Comparison of ENCODE assay signal across 18 mouse cellular contexts in genomic region chr19:34270824-34271464, GRCm38 (mm10). TPM values are rescaled to one million over a fixed set of nuclear protein-coding genes. Genes with fewer than 3 reads are reported as not detected.
DNase-seq lines count a peak whose midpoint lies in the region; ATAC-seq and TF ChIP-seq lines count a peak whose summit lies in the region.
"Had no signal": no experiment of that assay in that cellular context is flagged by ENCODE, and none has a peak within 500 bp of the region (broad histone marks: within the 10 kb centered on the region; RNA-seq: fewer than 3 reads in every experiment).

No protein-coding gene starts in this region.

- H3K27ac ChIP-seq in midbrain, embryonic 11.5 days (ENCODE audit: low read depth, low read length): no peak overlapping the region
- H3K27ac ChIP-seq in midbrain, embryonic 13.5 days: no peak overlapping the region
- peak overlapping the region; percentile 88 for H3K27ac ChIP-seq in bone marrow macrophage, adult 2 months (ENCODE audit: insufficient read depth, low read depth, low read length)
- peak overlapping the region; percentile 73; the same call in 1 of the 2 replicates for H3K27ac ChIP-seq in macrophage
- H3K27ac ChIP-seq in hindbrain, embryonic 14.5 days: no peak overlapping the region
- H3K27ac ChIP-seq: embryonic facial prominence, embryonic 10.5 days; forebrain, embryonic 10.5 days; heart, embryonic 13.5 days; hindbrain, embryonic 12.5 days; hindbrain, postnatal 0 days had no signal

- TF ChIP-seq POLR2A in bone marrow macrophage, adult 2 months (IDR thresholded peaks at IDR 0.05; ENCODE audit: borderline replicate concordance, low read depth, low read length): no peak

- no peaks in the 10 kb centered on the region for H3K79me2 ChIP-seq in macrophage (ENCODE audit: inconsistent target)

- no peak for TF ChIP-seq CTCF in bone marrow macrophage, adult 2 months (IDR thresholded peaks at IDR 0.05; ENCODE audit: low read depth, low read length)

- H3K36me3 ChIP-seq in midbrain, embryonic 11.5 days (ENCODE audit: control insufficient read depth, insufficient read depth, low read length): no peaks in the 10 kb centered on the region
- H3K36me3 ChIP-seq in midbrain, embryonic 13.5 days: no peaks in the 10 kb centered on the region
- no peaks in the 10 kb centered on the region for H3K36me3 ChIP-seq in macrophage (ENCODE audit: inconsistent target)
- no peaks in the 10 kb centered on the region for H3K36me3 ChIP-seq in hindbrain, embryonic 14.5 days (replicated peaks; ENCODE audit: control insufficient read depth, insufficient read depth)
- H3K36me3 ChIP-seq: embryonic facial prominence, embryonic 10.5 days; forebrain, embryonic 10.5 days; heart, embryonic 13.5 days; hindbrain, embryonic 12.5 days had no signal

- H3K4me3 ChIP-seq in midbrain, embryonic 11.5 days (ENCODE audit: low read depth, low read length): no peak overlapping the region
- no peak overlapping the region for H3K4me3 ChIP-seq in midbrain, embryonic 13.5 days (replicated peaks)
- H3K4me3 ChIP-seq in bone marrow macrophage, adult 2 months (ENCODE audit: insufficient read depth, low read length): no peak overlapping the region
- H3K4me3 ChIP-seq in macrophage (ENCODE audit: inconsistent target): no peak overlapping the region
- H3K4me3 ChIP-seq in hindbrain, embryonic 14.5 days (replicated peaks; ENCODE audit: low read length): no peak overlapping the region
- H3K4me3 ChIP-seq: embryonic facial prominence, embryonic 10.5 days; forebrain, embryonic 10.5 days; heart, embryonic 13.5 days; hindbrain, embryonic 12.5 days had no signal

- DNase-seq in midbrain, embryonic 11.5 days (ENCODE audit: low spot score, missing footprints): peak; percentile 51
- no peak for DNase-seq in yolk sac, embryonic 10.5 days (ENCODE audit: low spot score)
- no peak for DNase-seq in hindbrain, embryonic 14.5 days (ENCODE audit: low spot score)
- DNase-seq: adrenal gland, adult 2 months; adrenal gland, postnatal 36 days; cerebellum, adult 11-12 months; cerebellum, adult 9-11 months; gastrocnemius, postnatal 25 days had no signal

- H3K4me2 ChIP-seq in midbrain, embryonic 11.5 days: no peak overlapping the region
- H3K4me2 ChIP-seq in midbrain, embryonic 13.5 days (replicated peaks): no peak overlapping the region
- no peak overlapping the region for H3K4me2 ChIP-seq in hindbrain, embryonic 14.5 days (replicated peaks)
- H3K4me2 ChIP-seq: heart, embryonic 13.5 days; hindbrain, embryonic 12.5 days had no signal

- no peaks in the 10 kb centered on the region for H3K4me1 ChIP-seq in midbrain, embryonic 11.5 days (ENCODE audit: control insufficient read depth, insufficient read depth, low read length)
- no peaks in the 10 kb centered on the region for H3K4me1 ChIP-seq in midbrain, embryonic 13.5 days (replicated peaks)
- peaks cover 7% of the 10 kb centered on the region for H3K4me1 ChIP-seq in bone marrow macrophage, adult 2 months (ENCODE audit: control insufficient read depth, insufficient read depth, low read length)
- no peaks in the 10 kb centered on the region for H3K4me1 ChIP-seq in hindbrain, embryonic 14.5 days (replicated peaks; ENCODE audit: control insufficient read depth, insufficient read depth, low read length)
- H3K4me1 ChIP-seq: embryonic facial prominence, embryonic 10.5 days; forebrain, embryonic 10.5 days; hindbrain, embryonic 12.5 days had no signal

- WGBS in midbrain, embryonic 11.5 days: 95% methylated on average over 13 of the region's 13 CpGs
- 97% methylated on average over 13 of the region's 13 CpGs for WGBS in midbrain, embryonic 13.5 days
- WGBS in macrophage (ENCODE audit: missing documents): 98% methylated on average over 13 of the region's 13 CpGs
- WGBS in hindbrain, embryonic 14.5 days: 98% methylated on average over 13 of the region's 13 CpGs

- no peak for ATAC-seq in midbrain, embryonic 11.5 days (ENCODE audit: low FRiP score)
- ATAC-seq in midbrain, embryonic 13.5 days: no peak
- ATAC-seq in hindbrain, embryonic 14.5 days (ENCODE audit: low FRiP score): no peak
- ATAC-seq: forebrain, embryonic 14.5 days; hindbrain, postnatal 0 days had no signal

- H3K9me3 ChIP-seq in midbrain, embryonic 11.5 days (ENCODE audit: control insufficient read depth, low read length): no peaks in the 10 kb centered on the region
- no peaks in the 10 kb centered on the region for H3K9me3 ChIP-seq in midbrain, embryonic 13.5 days
- no peaks in the 10 kb centered on the region for H3K9me3 ChIP-seq in hindbrain, embryonic 14.5 days (ENCODE audit: control insufficient read depth, low read length)
- H3K9me3 ChIP-seq: embryonic facial prominence, embryonic 10.5 days; forebrain, embryonic 10.5 days; heart, embryonic 13.5 days; hindbrain, embryonic 12.5 days had no signal

- no peaks in the 10 kb centered on the region for H3K27me3 ChIP-seq in midbrain, embryonic 11.5 days (ENCODE audit: control insufficient read depth, insufficient read depth, low read length)
- no peaks in the 10 kb centered on the region for H3K27me3 ChIP-seq in midbrain, embryonic 13.5 days
- no peaks in the 10 kb centered on the region for H3K27me3 ChIP-seq in hindbrain, embryonic 14.5 days (ENCODE audit: control insufficient read depth, insufficient read depth, low read length)
- H3K27me3 ChIP-seq: CH12.LX; heart, embryonic 13.5 days; hindbrain, embryonic 12.5 days had no signal

- H3K9ac ChIP-seq in midbrain, embryonic 11.5 days (ENCODE audit: low read length): no peak overlapping the region
- H3K9ac ChIP-seq in midbrain, embryonic 13.5 days (replicated peaks): no peak overlapping the region
- no peak overlapping the region for H3K9ac ChIP-seq in hindbrain, embryonic 14.5 days
- H3K9ac ChIP-seq: heart, embryonic 13.5 days; hindbrain, embryonic 12.5 days had no signal

RNA-seq across cellular contexts. Expression of gene Acta2, which starts 15.6 kb away (rescaled TPM):
- 31.5 and 34.9 TPM in 2 replicates for polyA plus RNA-seq in midbrain, embryonic 11.5 days (2014; fragmentation: Nextera tagmentation; extraction: Ambion mirVana)
- polyA plus RNA-seq in midbrain, embryonic 13.5 days (2015; fragmentation: Nextera tagmentation; extraction: Ambion mirVana): 9.6 and 15.2 TPM in 2 replicates
- polyA plus RNA-seq in bone marrow macrophage, adult 2 months (2012; ENCODE audit: insufficient read depth, insufficient read length, missing spikeins): 22.4 and 25.9 TPM in 2 replicates
- 10 to 100 TPM in 1 of 26 experiments, under 1 TPM in 5, not detected in 20; 0.44 to 75.8 (median 0.58) TPM for total RNA-seq in macrophage (2018; cell fraction: chromatin; rRNA removed)
- total RNA-seq in macrophage (2018; cell fraction: cytosol; rRNA removed): under 1 TPM; 0.17 to 0.66 (median 0.38) TPM
- 10 to 100 TPM in 1 of 26 experiments, under 1 TPM in 7, not detected in 18; 0.31 to 10.3 (median 0.37) TPM for total RNA-seq in macrophage (2018; cell fraction: nucleus; rRNA removed)
- polyA plus RNA-seq in macrophage (2018): 0.52 to 1.4 TPM (median 0.52 TPM) in 3 replicates
- 19.5 and 22.2 TPM in 2 replicates for polyA plus RNA-seq in hindbrain, embryonic 14.5 days (2014; fragmentation: Nextera tagmentation; extraction: Ambion mirVana)

RNA-seq across cellular contexts. Expression of gene Fas, which starts 19.5 kb away (rescaled TPM):
- 0.36 and 0.81 TPM in 2 replicates for polyA plus RNA-seq in midbrain, embryonic 11.5 days (2014; fragmentation: Nextera tagmentation; extraction: Ambion mirVana)
- polyA plus RNA-seq in midbrain, embryonic 13.5 days (2015; fragmentation: Nextera tagmentation; extraction: Ambion mirVana): 0.51 and 0.53 TPM in 2 replicates
- 18.6 and 21.7 TPM in 2 replicates for polyA plus RNA-seq in bone marrow macrophage, adult 2 months (2012; ENCODE audit: insufficient read depth, insufficient read length, missing spikeins)
- 10 to 100 TPM in 20 of 26 experiments, 1 to 10 TPM in 6; 6.0 to 77.0 (median 21.0) TPM for total RNA-seq in macrophage (2018; cell fraction: chromatin; rRNA removed)
- 10 to 100 TPM in 22 of 26 experiments, 1 to 10 TPM in 4; 7.7 to 34.2 (median 16.7) TPM for total RNA-seq in macrophage (2018; cell fraction: cytosol; rRNA removed)
- 10 to 100 TPM in 25 of 26 experiments, 1 to 10 TPM in 1; 6.2 to 67.5 (median 26.3) TPM for total RNA-seq in macrophage (2018; cell fraction: nucleus; rRNA removed)
- 5.8 to 20.4 TPM (median 10.6 TPM) in 3 replicates for polyA plus RNA-seq in macrophage (2018)
- polyA plus RNA-seq in hindbrain, embryonic 14.5 days (2014; fragmentation: Nextera tagmentation; extraction: Ambion mirVana): 1.3 and 1.5 TPM in 2 replicates
- polyA plus RNA-seq: forebrain, embryonic 10.5 days had no signal

Comparison
In these comparisons a context has a peak if more than half of its experiments do, and no peak if none do; other contexts are left out.
1. H3K27ac ChIP-seq: peak in bone marrow macrophage, adult 2 months (single experiment) and macrophage (single experiment); none in midbrain, embryonic 11.5 days (single experiment), midbrain, embryonic 13.5 days (single experiment) and hindbrain, embryonic 14.5 days (single experiment).